Mouse (Mus musculus) testis, adult 2 months (tissue): ENCODE measurements around the gene Lst1.

Experiments
- CTCF ChIP-seq: fragments of 200-500 bp; IDR thresholded peaks from 2 replicates; pipeline ENCODE4 v1.5.1; 2012; ENCODE audit warnings: low read depth, mild to moderate bottlenecking, inconsistent platforms, low read length, moderate library complexity; ENCODE audit not compliant: control insufficient read depth, insufficient read depth, insufficient replicate concordance
- POLR2A ChIP-seq: fragments of 200-500 bp; IDR thresholded peaks from 2 replicates; pipeline ENCODE4 v1.6.1; 2012; ENCODE audit warnings: low read depth, mild to moderate bottlenecking, inconsistent platforms, low read length, moderate library complexity; ENCODE audit not compliant: control insufficient read depth

- TF ChIP-seq CTCF (no peak), POLR2A (no peak)
Observed at GRCm38 (mm10) chr17:35168541-35169207, 19.6 kb downstream of the Lst1 start.
